In the genomic region with DNA sequence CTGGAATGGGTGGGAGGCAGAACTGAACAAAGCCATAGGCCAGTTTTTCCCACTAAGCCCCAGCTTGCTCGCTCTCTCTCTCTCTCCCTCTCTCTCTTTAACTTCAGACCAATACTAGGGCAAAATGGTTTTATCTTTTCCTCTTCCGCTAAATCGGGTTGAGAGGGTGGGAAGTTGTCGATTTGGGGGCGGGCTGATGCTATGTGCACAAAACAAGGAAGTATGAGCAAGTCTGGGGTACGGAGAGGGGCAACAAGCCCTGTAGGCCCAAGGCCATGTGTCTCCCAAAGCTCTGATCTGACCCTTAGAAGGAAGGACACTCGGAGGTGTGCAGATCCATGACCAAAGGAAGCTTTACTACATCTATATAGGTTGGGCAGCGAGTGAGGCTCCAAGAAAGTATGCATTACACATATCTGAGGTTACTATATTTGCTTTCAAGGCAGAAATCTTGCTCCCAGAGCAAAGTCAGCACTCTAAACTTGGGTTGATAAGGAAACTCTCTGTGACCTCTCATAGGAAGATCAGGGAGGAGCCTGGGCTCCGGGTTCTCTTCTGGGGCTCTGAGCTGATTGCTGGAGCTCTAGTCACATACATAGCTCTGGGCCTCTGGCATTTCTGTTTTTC, we compare ENCODE assay signal across 11 mouse cellular contexts. TPM values are rescaled to one million over a fixed set of nuclear protein-coding genes. Genes with fewer than 3 reads are reported as not detected.
A peak's percentile ranks its signal among the peaks of the same experiment; 100 is the strongest.
DNase-seq lines count a peak whose midpoint lies in the region; ATAC-seq and TF ChIP-seq lines count a peak whose summit lies in the region.
"Had no signal": no experiment of that assay in that cellular context is flagged by ENCODE, and none has a peak within 500 bp of the region (broad histone marks: within the 10 kb centered on the region; RNA-seq: fewer than 3 reads in every experiment).

No protein-coding gene starts in this region.

- peak; percentile 12 for DNase-seq in cerebellum, adult 11 months
- no peak for DNase-seq in lung, postnatal 0 days (ENCODE audit: low spot score)
- DNase-seq in lung, postnatal 14 days = no peak
- DNase-seq in liver, embryonic 13.5 days = no peak
- DNase-seq in thymus, postnatal 10 days (ENCODE audit: low spot score in 2 of 2) = peak; percentile 50 to 53
- DNase-seq in kidney, adult 11 months = no peak

- no peaks in the 10 kb centered on the region for H3K36me3 ChIP-seq in lung, postnatal 0 days (ENCODE audit: insufficient read depth, low read length)
- H3K36me3 ChIP-seq in liver, embryonic 13.5 days = no peaks in the 10 kb centered on the region
- H3K36me3 ChIP-seq in hindbrain, embryonic 13.5 days = no peaks in the 10 kb centered on the region

- 0 out of 2 replicates have a peak overlapping the region, but pooled peaks have one; percentile 6 for H3K27ac ChIP-seq in lung, postnatal 0 days (ENCODE audit: low read length)
- peak overlapping the region; percentile 73; the same call in 1 of the 2 replicates for H3K27ac ChIP-seq in liver, embryonic 13.5 days
- H3K27ac ChIP-seq in hindbrain, embryonic 13.5 days = no peak overlapping the region

- peaks cover 12% of the 10 kb centered on the region; the same call in 1 of the 2 replicates for H3K4me1 ChIP-seq in lung, postnatal 0 days (ENCODE audit: insufficient read depth, low read depth, low read length)
- H3K4me1 ChIP-seq in liver, embryonic 13.5 days (replicated peaks) = peaks cover 85% of the 10 kb centered on the region
- H3K4me1 ChIP-seq in hindbrain, embryonic 13.5 days (replicated peaks) = peaks cover 55% of the 10 kb centered on the region

- no peak for TF ChIP-seq EP300 in lung, postnatal 0 days (IDR thresholded peaks at IDR 0.05)

- H3K4me2 ChIP-seq in lung, postnatal 0 days (replicated peaks; ENCODE audit: low read depth, low read length) = no peak overlapping the region
- peak overlapping the region; percentile 95; the same call in 1 of the 2 replicates for H3K4me2 ChIP-seq in liver, embryonic 13.5 days
- H3K4me2 ChIP-seq in hindbrain, embryonic 13.5 days = no peak overlapping the region

- H3K9me3 ChIP-seq in lung, postnatal 0 days (ENCODE audit: low read length) = no peaks in the 10 kb centered on the region
- no peaks in the 10 kb centered on the region for H3K9me3 ChIP-seq in liver, embryonic 13.5 days (replicated peaks)
- no peaks in the 10 kb centered on the region for H3K9me3 ChIP-seq in hindbrain, embryonic 13.5 days

- no peak overlapping the region for H3K9ac ChIP-seq in lung, postnatal 0 days (replicated peaks; ENCODE audit: low read depth)
- H3K9ac ChIP-seq in liver, embryonic 13.5 days = 0 out of 2 replicates have a peak overlapping the region, but pooled peaks have one; percentile 71
- H3K9ac ChIP-seq in hindbrain, embryonic 13.5 days = no peak overlapping the region
- H3K9ac ChIP-seq: forebrain, postnatal 0 days had no signal

- no peak overlapping the region for H3K4me3 ChIP-seq in lung, postnatal 0 days (ENCODE audit: low read depth, low read length)
- H3K4me3 ChIP-seq in liver, embryonic 13.5 days (replicated peaks) = no peak overlapping the region
- H3K4me3 ChIP-seq in hindbrain, embryonic 13.5 days = no peak overlapping the region
- H3K4me3 ChIP-seq: left cerebral cortex, adult 2 months had no signal

- ATAC-seq in cerebellum, adult (ENCODE audit: insufficient number of reproducible peaks, low FRiP score, low TSS enrichment) = no peak
- no peak for ATAC-seq in lung, postnatal 0 days
- no peak for ATAC-seq in liver, embryonic 13.5 days (ENCODE audit: low read depth)
- ATAC-seq in hindbrain, embryonic 13.5 days (ENCODE audit: low FRiP score) = no peak
- ATAC-seq: forebrain, postnatal 0 days had no signal

- no peak for TF ChIP-seq CTCF in lung, postnatal 0 days (IDR thresholded peaks at IDR 0.05)

- 46% methylated on average over 9 of the region's 9 CpGs for WGBS in lung, postnatal 0 days
- WGBS in liver, embryonic 13.5 days (ENCODE audit: insufficient replicate concordance) = 17% methylated on average over 9 of the region's 9 CpGs
- WGBS in hindbrain, embryonic 13.5 days = 70% methylated on average over 9 of the region's 9 CpGs

- no peaks in the 10 kb centered on the region for H3K27me3 ChIP-seq in lung, postnatal 0 days (replicated peaks; ENCODE audit: insufficient read depth, low read length)
- peaks cover 16% of the 10 kb centered on the region for H3K27me3 ChIP-seq in liver, embryonic 13.5 days
- H3K27me3 ChIP-seq in hindbrain, embryonic 13.5 days = peaks cover 87% of the 10 kb centered on the region

RNA-seq across cellular contexts. Expression of a gene that starts 1.4 kb away (rescaled TPM):
- polyA plus RNA-seq in lung, postnatal 0 days (2015; fragmentation: Nextera tagmentation; extraction: Ambion mirVana) = 56.9 and 71.2 TPM in 2 replicates
- polyA plus RNA-seq in liver, embryonic 13.5 days (2015; fragmentation: Nextera tagmentation; extraction: Ambion mirVana) = 59.8 and 69.9 TPM in 2 replicates
- 42.2 and 55.2 TPM in 2 replicates for polyA plus RNA-seq in hindbrain, embryonic 13.5 days (2015; fragmentation: Nextera tagmentation; extraction: Ambion mirVana)

RNA-seq across cellular contexts. Expression of a gene that starts 25.6 kb away (rescaled TPM):
- 9.6 and 10.5 TPM in 2 replicates for polyA plus RNA-seq in lung, postnatal 0 days (2015; fragmentation: Nextera tagmentation; extraction: Ambion mirVana)
- polyA plus RNA-seq in liver, embryonic 13.5 days (2015; fragmentation: Nextera tagmentation; extraction: Ambion mirVana) = 5.1 and 6.8 TPM in 2 replicates
- 11.2 and 12.1 TPM in 2 replicates for polyA plus RNA-seq in hindbrain, embryonic 13.5 days (2015; fragmentation: Nextera tagmentation; extraction: Ambion mirVana)

RNA-seq across cellular contexts. Expression of a gene that starts 26.0 kb away (rescaled TPM):
- polyA plus RNA-seq in lung, postnatal 0 days (2015; fragmentation: Nextera tagmentation; extraction: Ambion mirVana) = 30.3 and 30.8 TPM in 2 replicates
- polyA plus RNA-seq in liver, embryonic 13.5 days (2015; fragmentation: Nextera tagmentation; extraction: Ambion mirVana) = 11.9 and 13.3 TPM in 2 replicates
- 21.5 and 22.0 TPM in 2 replicates for polyA plus RNA-seq in hindbrain, embryonic 13.5 days (2015; fragmentation: Nextera tagmentation; extraction: Ambion mirVana)

RNA-seq across cellular contexts. Expression of a gene that starts 27.9 kb away (rescaled TPM):
- polyA plus RNA-seq in lung, postnatal 0 days (2015; fragmentation: Nextera tagmentation; extraction: Ambion mirVana) = 12.7 and 13.1 TPM in 2 replicates
- polyA plus RNA-seq in liver, embryonic 13.5 days (2015; fragmentation: Nextera tagmentation; extraction: Ambion mirVana) = 0.97 TPM in 2 replicates
- 0.12 and 0.27 TPM in 2 replicates for polyA plus RNA-seq in hindbrain, embryonic 13.5 days (2015; fragmentation: Nextera tagmentation; extraction: Ambion mirVana)
- polyA plus RNA-seq: C2C12 had no signal

Comparison
In these comparisons a context has a peak if more than half of its experiments do, and no peak if none do; other contexts are left out.
1. DNase-seq: peak in cerebellum, adult 11 months (single experiment) and thymus, postnatal 10 days (2 of 2); none in lung, postnatal 0 days (single experiment), lung, postnatal 14 days (single experiment), liver, embryonic 13.5 days (single experiment) and kidney, adult 11 months (single experiment).